Mouse (Mus musculus): ENCODE measurements around the gene Ubl5. TPM values are rescaled to one million over a fixed set of nuclear protein-coding genes. Genes with fewer than 3 reads are reported as not detected.
A peak's percentile ranks its signal among the peaks of the same experiment; 100 is the strongest.

Ubl5 gene
- polyA plus RNA-seq, 1 experiment, result 360 TPM

GRCm38 (mm10) chr9:20662325-20662724 lies 19.6 kb downstream of the Ubl5 start:
- TF ChIP-seq POLR2A (IDR thresholded peaks at IDR 0.05; ENCODE audit: borderline replicate concordance, extremely low read depth, insufficient read depth, insufficient read length, poor library complexity, severe bottlenecking), result no peak
- TF ChIP-seq CTCF (IDR thresholded peaks at IDR 0.05; ENCODE audit: borderline replicate concordance, extremely low read depth, insufficient read depth, insufficient read length), result peak; percentile 94
- DNase-seq (ENCODE audit: low read depth), result peak; percentile 80

GRCm38 (mm10) chr9:20662874-20663273 lies 20.2 kb downstream of the Ubl5 start:
- DNase-seq (ENCODE audit: low read depth), result no peak
- TF ChIP-seq CTCF (IDR thresholded peaks at IDR 0.05; ENCODE audit: borderline replicate concordance, extremely low read depth, insufficient read depth, insufficient read length) (no peak), POLR2A (IDR thresholded peaks at IDR 0.05; ENCODE audit: borderline replicate concordance, extremely low read depth, insufficient read depth, insufficient read length, poor library complexity, severe bottlenecking) (no peak)

DNA sequence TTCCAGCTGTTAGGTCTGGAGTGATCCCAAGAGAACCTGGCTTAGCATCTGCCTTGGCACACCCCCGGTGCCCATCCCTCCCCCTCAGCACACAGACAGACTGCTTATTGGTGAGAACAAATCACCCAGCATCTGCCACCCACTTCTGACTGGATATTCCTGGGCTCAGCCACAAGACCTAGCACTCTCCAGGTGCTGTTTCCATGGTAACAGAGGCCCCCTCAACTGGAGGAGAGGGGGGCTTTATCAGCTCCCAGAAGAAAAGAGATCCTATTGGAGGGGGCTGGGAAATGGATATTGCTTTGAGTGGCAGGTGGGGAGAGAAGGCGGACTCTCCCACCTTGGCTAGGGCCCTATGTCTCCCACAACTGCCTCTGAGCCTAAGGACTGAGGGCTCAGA lies 21.3 kb downstream of the Ubl5 start:
- DNase-seq (ENCODE audit: low read depth), result peak; percentile 90
- no peak for TF ChIP-seq POLR2A (IDR thresholded peaks at IDR 0.05; ENCODE audit: borderline replicate concordance, extremely low read depth, insufficient read depth, insufficient read length, poor library complexity, severe bottlenecking)
- no peak for TF ChIP-seq CTCF (IDR thresholded peaks at IDR 0.05; ENCODE audit: borderline replicate concordance, extremely low read depth, insufficient read depth, insufficient read length)

- no peak for TF ChIP-seq POLR2A (IDR thresholded peaks at IDR 0.05; ENCODE audit: borderline replicate concordance, extremely low read depth, insufficient read depth, insufficient read length, poor library complexity, severe bottlenecking)
- TF ChIP-seq CTCF (IDR thresholded peaks at IDR 0.05; ENCODE audit: borderline replicate concordance, extremely low read depth, insufficient read depth, insufficient read length), result no peak
- peak; percentile 80 for DNase-seq (ENCODE audit: low read depth)
These were observed 21.7 kb downstream of the Ubl5 start for GRCm38 (mm10) chr9:20664366-20664765.

DNA sequence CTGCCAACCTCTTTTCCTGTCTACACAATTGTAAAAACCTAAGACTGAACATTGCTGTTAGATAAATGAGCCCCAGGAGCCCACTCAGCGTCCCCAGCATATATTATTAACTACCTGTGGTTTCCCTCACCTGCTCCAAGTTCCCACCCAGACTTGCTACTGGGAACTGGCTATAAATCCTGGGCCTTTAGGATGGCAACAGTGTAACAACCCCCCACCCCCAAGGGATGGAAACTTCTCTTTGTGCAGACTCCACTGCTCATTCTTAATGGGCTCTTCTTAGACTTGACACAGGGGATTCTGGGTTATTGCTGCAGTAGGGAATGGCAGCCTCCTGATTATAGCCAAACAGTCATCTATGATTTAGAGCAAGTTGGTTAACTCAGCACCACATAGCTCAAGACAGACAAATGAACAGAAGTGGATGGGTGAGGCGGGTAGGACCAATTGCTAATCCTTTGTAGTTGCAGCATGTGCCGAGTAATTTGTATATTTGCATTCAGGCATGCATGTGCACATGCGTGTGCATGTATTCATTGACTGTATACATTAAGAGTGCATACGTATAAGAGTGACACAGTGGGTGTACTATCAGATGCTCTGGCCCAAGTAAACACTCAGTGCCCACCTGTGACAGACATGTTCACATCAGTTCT lies 22.4 kb downstream of the Ubl5 start:
- no peak for DNase-seq (ENCODE audit: low read depth)
- TF ChIP-seq CTCF (IDR thresholded peaks at IDR 0.05; ENCODE audit: borderline replicate concordance, extremely low read depth, insufficient read depth, insufficient read length) (no peak), POLR2A (IDR thresholded peaks at IDR 0.05; ENCODE audit: borderline replicate concordance, extremely low read depth, insufficient read depth, insufficient read length, poor library complexity, severe bottlenecking) (no peak)

GRCm38 (mm10) chr9:20665925-20666324 lies 23.2 kb downstream of the Ubl5 start:
- DNase-seq (ENCODE audit: low read depth), result peak; percentile 81
- TF ChIP-seq CTCF (IDR thresholded peaks at IDR 0.05; ENCODE audit: borderline replicate concordance, extremely low read depth, insufficient read depth, insufficient read length) (no peak), POLR2A (IDR thresholded peaks at IDR 0.05; ENCODE audit: borderline replicate concordance, extremely low read depth, insufficient read depth, insufficient read length, poor library complexity, severe bottlenecking) (no peak)

DNA sequence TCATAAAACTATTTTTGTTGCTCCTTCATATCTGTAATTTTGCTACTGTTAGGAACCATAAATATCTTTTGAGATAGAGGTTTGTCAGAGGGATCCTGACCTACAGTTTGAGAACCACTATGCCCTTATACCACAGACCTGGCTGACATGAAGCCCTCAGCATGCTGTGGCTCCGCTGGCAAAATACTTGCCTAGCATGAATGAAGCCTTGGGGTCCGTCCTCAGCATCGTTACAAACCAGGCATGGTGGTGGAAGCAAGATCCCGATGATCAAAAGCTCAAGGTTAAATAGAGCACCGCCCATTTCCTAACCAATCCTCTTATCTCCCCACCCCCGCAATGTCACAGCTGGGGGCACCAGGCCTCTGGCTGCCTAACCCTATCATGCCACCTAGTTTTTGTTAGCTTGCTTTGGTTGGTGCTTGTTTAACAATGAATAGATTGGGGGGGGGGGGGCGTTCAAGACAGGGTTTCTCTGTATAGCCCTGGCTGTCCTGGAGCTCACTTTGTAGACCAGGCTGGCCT lies 23.9 kb downstream of the Ubl5 start:
- no peak for TF ChIP-seq CTCF (IDR thresholded peaks at IDR 0.05; ENCODE audit: borderline replicate concordance, extremely low read depth, insufficient read depth, insufficient read length)
- TF ChIP-seq POLR2A (IDR thresholded peaks at IDR 0.05; ENCODE audit: borderline replicate concordance, extremely low read depth, insufficient read depth, insufficient read length, poor library complexity, severe bottlenecking), result no peak
- DNase-seq (ENCODE audit: low read depth), result no peak

DNA sequence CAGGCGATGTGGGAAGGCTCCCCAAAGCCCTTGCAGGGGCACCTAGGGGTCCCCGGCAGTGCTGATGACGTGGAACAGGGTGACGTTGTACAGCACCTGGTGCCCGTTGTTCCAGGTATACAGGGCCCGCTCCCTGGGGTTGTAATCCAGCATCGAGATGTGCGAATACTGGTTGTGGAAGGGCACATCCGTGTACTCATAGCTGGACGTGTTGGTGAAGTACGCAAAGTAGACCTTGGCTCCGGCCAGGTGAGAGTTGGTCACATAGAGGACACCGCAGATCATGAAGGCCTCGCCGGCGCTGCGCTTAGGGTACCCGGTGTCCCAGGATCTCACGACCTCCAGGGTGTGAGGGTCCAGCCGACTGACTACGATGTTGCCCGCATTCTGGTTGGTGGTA lies 25.4 kb downstream of the Ubl5 start:
- TF ChIP-seq POLR2A (IDR thresholded peaks at IDR 0.05; ENCODE audit: borderline replicate concordance, extremely low read depth, insufficient read depth, insufficient read length, poor library complexity, severe bottlenecking) (no peak), CTCF (IDR thresholded peaks at IDR 0.05; ENCODE audit: borderline replicate concordance, extremely low read depth, insufficient read depth, insufficient read length) (no peak)
- no peak for DNase-seq (ENCODE audit: low read depth)

DNA sequence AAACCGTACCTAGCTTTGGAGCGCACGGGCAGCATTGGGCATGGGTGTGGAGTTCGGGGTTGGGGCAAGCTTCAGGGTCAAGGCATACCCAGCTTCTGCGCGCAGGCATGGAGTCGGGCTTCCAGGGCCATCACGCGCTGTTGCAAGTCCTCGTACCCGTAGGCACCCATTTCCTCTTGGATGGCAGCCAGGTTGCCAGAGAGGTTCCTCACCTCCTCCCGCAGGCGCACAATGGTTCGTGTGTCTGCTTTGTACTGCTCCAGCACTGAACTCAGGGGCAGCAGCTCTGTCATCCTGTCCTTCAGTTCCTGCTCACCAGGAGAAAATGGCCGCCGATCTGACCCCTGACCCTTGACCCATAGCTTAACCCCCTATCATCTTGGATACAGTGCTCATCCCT lies 29.4 kb downstream of the Ubl5 start:
- no peak for TF ChIP-seq CTCF (IDR thresholded peaks at IDR 0.05; ENCODE audit: borderline replicate concordance, extremely low read depth, insufficient read depth, insufficient read length)
- no peak for TF ChIP-seq POLR2A (IDR thresholded peaks at IDR 0.05; ENCODE audit: borderline replicate concordance, extremely low read depth, insufficient read depth, insufficient read length, poor library complexity, severe bottlenecking)
- DNase-seq (ENCODE audit: low read depth), result no peak

DNA sequence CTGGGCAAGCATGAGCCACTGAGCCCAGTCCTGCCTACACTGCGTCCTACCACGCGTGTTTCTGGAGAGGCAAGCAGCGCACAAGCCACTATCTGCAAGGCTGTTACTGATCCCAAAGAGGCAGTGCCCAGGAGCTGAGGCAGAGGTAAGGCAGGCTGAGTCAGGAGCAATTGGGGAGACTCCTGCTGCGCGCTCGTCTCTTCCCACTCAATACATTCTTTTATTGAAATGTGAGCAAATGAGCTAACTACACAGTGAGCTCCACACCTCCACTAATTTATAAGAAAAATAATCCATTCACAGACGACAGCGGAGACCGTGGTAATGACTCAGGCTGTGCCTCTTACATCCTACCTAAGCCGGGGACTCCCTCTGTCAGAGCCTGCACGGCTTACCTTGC lies 35.2 kb downstream of the Ubl5 start:
- no peak for DNase-seq (ENCODE audit: low read depth)
- TF ChIP-seq CTCF (IDR thresholded peaks at IDR 0.05; ENCODE audit: borderline replicate concordance, extremely low read depth, insufficient read depth, insufficient read length), result no peak
- TF ChIP-seq POLR2A (IDR thresholded peaks at IDR 0.05; ENCODE audit: borderline replicate concordance, extremely low read depth, insufficient read depth, insufficient read length, poor library complexity, severe bottlenecking), result no peak

DNA sequence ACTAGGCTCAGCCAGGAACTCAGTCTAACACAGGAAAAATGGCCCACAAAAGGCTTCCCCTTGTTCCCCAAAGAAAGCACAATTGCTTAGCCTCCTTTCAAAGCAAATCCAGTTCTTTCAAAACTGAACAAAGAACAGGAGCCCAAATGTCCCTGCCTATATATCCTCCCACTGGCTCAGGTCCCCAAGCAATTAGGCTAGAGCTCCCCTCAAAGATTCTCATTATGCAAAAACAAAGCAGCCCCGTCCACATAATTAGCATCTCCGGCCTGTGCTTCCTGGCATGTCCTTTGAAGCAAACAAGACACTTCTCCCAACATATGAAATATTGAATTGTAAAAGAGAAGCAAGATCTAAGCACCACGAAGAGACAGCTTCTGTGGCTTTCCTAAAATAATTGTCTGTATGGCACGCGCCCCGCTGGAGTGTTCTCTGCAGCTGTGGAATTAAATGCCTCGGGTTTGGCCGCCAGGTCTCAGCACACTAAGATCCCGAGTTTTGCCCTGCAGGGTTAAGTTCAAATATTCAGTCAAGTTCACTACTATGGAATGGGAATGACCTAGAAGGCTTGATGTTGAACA lies 37.8 kb downstream of the Ubl5 start:
- TF ChIP-seq CTCF (IDR thresholded peaks at IDR 0.05; ENCODE audit: borderline replicate concordance, extremely low read depth, insufficient read depth, insufficient read length) (no peak), POLR2A (IDR thresholded peaks at IDR 0.05; ENCODE audit: borderline replicate concordance, extremely low read depth, insufficient read depth, insufficient read length, poor library complexity, severe bottlenecking) (no peak)
- peak; percentile 86 for DNase-seq (ENCODE audit: low read depth)
